Mouse (Mus musculus) cerebral cortex, adult 2 months (tissue): ENCODE data around the gene Dgat2.

Source experiments
- WGBS: fragments of 180-500 bp; shearing (Covaris S2); methylation state at CpG from one replicate; pipeline ENCODE4 v1.1.7; 2018; 5-methylcytosine and 5-hydroxymethylcytosine counted together

Gene Dgat2

GRCm38 (mm10) chr7:99182432-99183172 lies at the start of gene Dgat2:
Gene Dgat2 (minus strand): TSS chr7:99182719.
- under 1% methylated on average over 63 of the region's 63 CpGs for WGBS

GRCm38 (mm10) chr7:99230061-99230747 lies 47.7 kb upstream of the Dgat2 start:
- 80% methylated on average over 7 of the region's 7 CpGs for WGBS

GRCm38 (mm10) chr7:99229411-99229810 lies 46.9 kb upstream of the Dgat2 start:
- WGBS, result 25% methylated on average over 2 of the region's 2 CpGs

GRCm38 (mm10) chr7:99228825-99229224 lies 46.3 kb upstream of the Dgat2 start:
- 90% methylated on average over 8 of the region's 8 CpGs for WGBS

GRCm38 (mm10) chr7:99227267-99227666 lies 44.7 kb upstream of the Dgat2 start:
- over 99% methylated on average over 4 of the region's 4 CpGs for WGBS

- WGBS, result 91% methylated on average over 10 of the region's 10 CpGs
Measured at GRCm38 (mm10) chr7:99226662-99227061, 44.1 kb upstream of the Dgat2 start.

GRCm38 (mm10) chr7:99225421-99225820 lies 42.9 kb upstream of the Dgat2 start:
- WGBS, result 83% methylated on average over 6 of the region's 6 CpGs

- WGBS, result 65% methylated on average over 1 of the region's 1 CpGs
Measured at GRCm38 (mm10) chr7:99224648-99225190, 42.2 kb upstream of the Dgat2 start.

- WGBS, result 72% methylated on average over 7 of the region's 7 CpGs
Measured at GRCm38 (mm10) chr7:99224225-99224624, 41.7 kb upstream of the Dgat2 start.

- 59% methylated on average over 3 of the region's 3 CpGs for WGBS
Measured at GRCm38 (mm10) chr7:99217338-99218074, 35.0 kb upstream of the Dgat2 start.

- WGBS, result 67% methylated on average over 8 of the region's 8 CpGs
Measured at GRCm38 (mm10) chr7:99215347-99215855, 32.9 kb upstream of the Dgat2 start.

- 89% methylated on average over 10 of the region's 10 CpGs for WGBS
Measured at GRCm38 (mm10) chr7:99214621-99215185, 32.2 kb upstream of the Dgat2 start.

- WGBS, result 84% methylated on average over 2 of the region's 2 CpGs
Measured at GRCm38 (mm10) chr7:99213686-99214085, 31.2 kb upstream of the Dgat2 start.

- 97% methylated on average over 1 of the region's 1 CpGs for WGBS
Measured at GRCm38 (mm10) chr7:99213056-99213455, 30.5 kb upstream of the Dgat2 start.

- WGBS, result 98% methylated on average over 4 of the region's 4 CpGs
Measured at GRCm38 (mm10) chr7:99208704-99209103, 26.2 kb upstream of the Dgat2 start.

- WGBS, result 85% methylated on average over 7 of the region's 7 CpGs
Measured at GRCm38 (mm10) chr7:99206364-99206763, 23.8 kb upstream of the Dgat2 start.

- WGBS, result 86% methylated on average over 7 of the region's 7 CpGs
Measured at GRCm38 (mm10) chr7:99202163-99202562, 19.6 kb upstream of the Dgat2 start.

- 64% methylated on average over 4 of the region's 4 CpGs for WGBS
Measured at GRCm38 (mm10) chr7:99200290-99200689, 17.8 kb upstream of the Dgat2 start.

GRCm38 (mm10) chr7:99199451-99200175 lies 17.1 kb upstream of the Dgat2 start:
- 88% methylated on average over 9 of the region's 9 CpGs for WGBS

- 94% methylated on average over 2 of the region's 2 CpGs for WGBS
Measured at GRCm38 (mm10) chr7:99198811-99199210, 16.3 kb upstream of the Dgat2 start.

- WGBS, result 43% methylated on average over 2 of the region's 2 CpGs
Measured at GRCm38 (mm10) chr7:99194511-99194910, 12.0 kb upstream of the Dgat2 start.
